Mouse (Mus musculus) cerebellum, adult 18-20 months (tissue): ENCODE measurements around the gene Dok5.

Source experiments
- DNase-seq, 2 experiments: peaks; one replicate each; pipeline ENCODE4 v3.0.0; 2021

Dok5 gene

GRCm38 (mm10) chr2:170739713-170740365 lies 8.2 kb downstream of the Dok5 start:
- no peak for DNase-seq

GRCm38 (mm10) chr2:170743521-170743920 lies 11.9 kb downstream of the Dok5 start:
- DNase-seq: no peak

GRCm38 (mm10) chr2:170748901-170749300 lies 17.3 kb downstream of the Dok5 start:
- DNase-seq: no peak

- DNase-seq: no peak
Observed at GRCm38 (mm10) chr2:170752191-170752850, 20.7 kb downstream of the Dok5 start.

GRCm38 (mm10) chr2:170755817-170756216 lies 24.2 kb downstream of the Dok5 start:
- DNase-seq: no peak

DNA sequence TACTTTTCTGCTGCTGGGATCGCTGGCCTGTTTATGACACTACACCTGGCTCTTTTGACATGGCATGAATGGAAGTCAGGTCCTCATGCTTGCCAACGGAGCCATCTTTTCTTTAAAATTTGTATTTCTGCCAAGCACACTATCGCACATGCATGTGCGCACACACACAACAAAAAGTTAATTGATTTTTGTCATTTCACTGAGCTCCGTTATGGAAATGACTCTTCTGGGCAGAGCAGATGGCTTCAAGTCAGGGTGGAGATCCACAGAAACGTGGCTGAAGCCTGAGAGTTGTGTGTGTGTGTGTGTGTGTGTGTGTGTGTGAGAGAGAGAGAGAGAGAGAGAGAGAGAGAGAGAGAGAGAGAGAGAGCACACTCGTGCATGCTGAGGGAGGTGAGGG lies 25.1 kb downstream of the Dok5 start:
- no peak for DNase-seq

DNA sequence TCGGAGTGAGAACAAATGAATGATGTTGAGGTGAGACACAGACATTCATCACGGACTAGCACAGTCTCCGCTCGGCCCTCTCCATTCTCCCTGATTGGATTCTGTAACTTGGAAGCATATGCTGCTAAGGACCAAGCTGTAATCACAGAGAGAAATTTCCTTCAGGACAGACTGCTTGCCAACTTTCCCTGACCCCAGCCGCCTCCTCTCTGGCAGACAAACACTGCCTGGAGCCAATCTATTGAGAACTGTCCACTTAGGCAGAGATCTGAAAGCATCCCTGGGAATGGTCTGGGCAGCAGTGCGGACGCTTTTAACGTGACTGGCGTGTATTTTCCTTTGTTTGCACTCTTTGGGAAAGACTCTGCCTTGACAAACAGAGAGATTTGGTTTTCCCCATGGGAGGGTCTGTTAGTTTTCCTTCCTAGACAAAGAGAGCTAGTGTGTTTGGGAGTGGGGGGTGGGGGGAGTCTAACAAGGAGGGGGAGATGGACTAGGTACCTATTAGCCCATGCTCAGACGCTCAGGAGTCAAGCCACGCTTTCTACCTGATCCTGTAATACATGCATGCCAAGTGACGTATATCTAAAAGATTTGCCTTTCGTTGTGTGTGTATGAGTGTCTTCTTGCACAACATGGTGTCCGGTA lies 25.7 kb downstream of the Dok5 start:
- no peak for DNase-seq

DNA sequence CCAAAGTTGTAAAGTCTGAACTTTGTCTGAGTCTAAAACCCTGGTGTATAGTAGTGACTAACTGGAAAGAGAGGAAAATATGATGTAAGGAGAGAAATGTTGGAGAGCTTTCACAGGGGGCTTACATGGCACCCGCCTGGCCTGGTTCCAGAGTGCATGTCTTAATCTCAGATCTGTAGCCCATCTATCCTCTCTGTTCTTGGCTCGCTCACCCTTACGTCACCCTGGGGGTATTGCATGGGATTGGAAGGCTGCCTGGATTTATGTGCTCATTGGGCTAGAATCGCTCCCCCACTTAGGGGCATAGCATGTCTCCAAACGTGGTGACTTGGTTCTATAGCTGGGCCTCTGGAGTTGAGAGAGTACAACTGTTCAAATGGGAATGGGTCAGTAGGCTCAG lies 26.6 kb downstream of the Dok5 start:
- no peak for DNase-seq

DNA sequence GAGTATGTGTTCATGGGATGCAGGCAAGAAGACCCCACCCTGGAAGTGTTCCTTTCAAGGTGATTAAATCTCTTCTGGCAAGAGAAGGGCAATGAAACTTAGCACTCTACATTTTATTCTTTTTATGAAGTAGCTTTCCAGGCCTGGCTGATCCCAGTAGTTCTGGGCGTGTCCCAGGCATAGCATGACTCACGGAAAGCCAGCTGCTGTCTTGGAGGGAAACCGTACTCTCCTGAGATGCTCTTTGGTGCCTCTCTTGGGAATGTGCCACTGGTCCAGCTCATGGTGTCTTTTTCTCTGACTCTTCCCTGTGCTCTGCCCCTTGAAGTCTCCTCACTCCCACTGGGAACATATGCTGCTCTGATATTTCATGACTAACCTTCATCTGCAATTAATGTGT lies 33.1 kb downstream of the Dok5 start:
- DNase-seq: no peak

GRCm38 (mm10) chr2:170767243-170767642 lies 35.6 kb downstream of the Dok5 start:
- DNase-seq: no peak

- DNase-seq: no peak
Observed at GRCm38 (mm10) chr2:170768699-170769098, 37.1 kb downstream of the Dok5 start.

GRCm38 (mm10) chr2:170771555-170771954 lies 39.9 kb downstream of the Dok5 start:
- no peak for DNase-seq

GRCm38 (mm10) chr2:170772126-170772884 lies 40.7 kb downstream of the Dok5 start:
- no peak for DNase-seq

- no peak for DNase-seq
Observed at GRCm38 (mm10) chr2:170772885-170773270, 41.3 kb downstream of the Dok5 start.

- no peak for DNase-seq
Observed at GRCm38 (mm10) chr2:170775577-170775976, 44.0 kb downstream of the Dok5 start.

DNA sequence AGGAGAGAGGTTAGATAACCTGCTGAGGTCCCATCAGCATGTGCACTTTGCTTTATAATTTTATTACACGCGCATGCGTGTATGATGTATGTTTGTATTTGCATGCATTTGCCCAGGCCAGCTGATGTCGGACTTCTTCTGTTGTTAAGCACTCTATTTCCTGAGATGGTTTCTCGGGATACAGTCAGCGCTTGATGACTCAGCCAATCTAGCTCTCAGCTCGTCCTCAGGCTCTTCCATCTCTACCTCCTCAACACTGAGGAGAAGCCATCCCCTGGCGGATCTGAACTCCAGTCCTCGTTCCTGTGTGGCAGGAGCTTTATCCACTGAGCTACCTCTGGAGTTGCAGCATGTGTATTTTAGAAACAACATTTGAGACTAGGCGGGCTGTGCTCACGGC lies 44.5 kb downstream of the Dok5 start:
- DNase-seq: no peak

- no peak for DNase-seq
Observed at GRCm38 (mm10) chr2:170777572-170777971, 46.0 kb downstream of the Dok5 start.

- no peak for DNase-seq
Observed at GRCm38 (mm10) chr2:170780010-170780750, 48.6 kb downstream of the Dok5 start.

- no peak for DNase-seq
Observed at GRCm38 (mm10) chr2:170788101-170788500, 56.5 kb downstream of the Dok5 start.

DNA sequence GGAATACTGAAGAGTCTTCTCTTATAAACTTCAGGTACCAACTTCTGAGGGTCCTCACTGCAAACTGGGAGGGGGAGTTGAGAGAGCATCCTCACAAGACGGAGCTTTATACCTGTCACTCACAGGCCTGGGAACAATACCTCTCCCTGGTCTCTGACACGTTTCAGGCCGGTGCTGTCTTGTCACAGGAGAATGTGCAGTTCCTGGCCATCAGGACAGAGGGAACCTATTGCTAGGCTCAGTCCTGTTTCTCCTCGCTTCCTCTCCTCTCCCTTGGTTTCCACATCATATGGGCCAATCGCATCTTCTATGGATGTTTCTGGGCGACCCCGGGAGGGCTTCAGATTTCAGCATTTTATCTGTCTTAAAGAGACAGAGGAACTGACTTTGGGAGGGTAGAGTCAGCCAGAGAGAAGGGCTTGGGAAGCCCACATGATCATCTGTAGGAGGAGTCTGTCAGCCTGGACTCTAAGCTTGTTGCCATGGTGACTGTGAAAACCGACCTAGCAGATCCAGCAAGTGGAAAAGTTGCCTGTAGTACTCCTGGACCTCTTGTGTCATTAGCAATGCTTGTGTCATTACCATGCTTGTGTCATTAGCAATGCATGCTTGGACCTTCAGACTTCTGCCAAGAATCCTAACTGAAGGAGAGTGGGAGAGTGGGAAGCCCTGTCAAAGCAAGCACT lies 59.9 kb downstream of the Dok5 start:
- no peak for DNase-seq

- DNase-seq: no peak
Observed at GRCm38 (mm10) chr2:170795242-170795641, 63.6 kb downstream of the Dok5 start.

DNA sequence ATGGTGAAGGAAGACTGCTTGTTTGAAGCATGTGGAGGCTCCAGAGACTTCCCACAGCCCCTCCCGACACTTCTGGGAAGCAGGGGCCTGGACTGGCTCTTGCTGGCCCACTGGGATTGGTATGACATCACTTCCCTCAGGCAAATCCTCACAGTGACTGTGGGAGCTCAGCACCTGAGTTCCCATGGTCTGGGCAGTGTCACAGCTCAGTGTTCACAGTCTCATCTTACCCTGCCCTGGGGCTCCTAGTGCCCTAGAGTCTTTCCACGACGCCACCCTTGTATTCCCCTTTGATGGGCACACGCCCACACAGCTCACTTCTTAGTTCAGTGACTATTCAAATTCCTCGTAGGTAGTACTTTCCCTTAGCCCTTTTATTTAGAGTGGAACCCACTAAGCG lies 71.4 kb downstream of the Dok5 start:
- no peak for DNase-seq
